Mouse (Mus musculus) megakaryocyte, embryonic 14.5 days (primary cell): ENCODE data around the gene Spin1.

Experiments used
- FLI1 ChIP-seq: IDR thresholded peaks from 2 replicates; pipeline ENCODE4 v1.6.1; 2012; ENCODE audit warnings: low read length, inconsistent platforms, mixed read lengths
- GATA1 ChIP-seq: IDR thresholded peaks from 3 replicates; pipeline ENCODE4 v1.6.1; 2012; ENCODE audit warnings: mixed read lengths, low read length, inconsistent platforms, borderline replicate concordance

DNA sequence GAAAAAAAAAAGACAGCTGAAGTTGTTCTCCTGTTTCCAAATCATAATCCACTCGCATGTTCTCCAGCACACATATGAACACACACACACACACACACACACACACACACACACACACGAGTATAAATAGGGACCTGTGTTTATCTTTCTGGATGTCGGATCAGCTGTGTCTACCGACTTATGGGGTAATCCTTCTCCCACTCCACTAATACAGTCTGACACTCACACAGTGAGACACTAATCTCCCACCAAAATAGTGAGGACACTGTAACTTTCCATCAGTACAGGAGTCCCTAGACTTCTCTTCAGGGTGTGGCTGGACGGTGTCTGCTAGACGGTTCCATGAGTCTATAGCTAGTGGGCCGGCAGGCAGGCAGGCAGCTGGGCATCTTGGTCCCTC, 81.6 kb downstream of the Spin1 start:
- no peak for TF ChIP-seq GATA1
- no peak for TF ChIP-seq FLI1
